Mouse (Mus musculus) macrophage (primary cell): ENCODE results near the gene Reln. TPM values are rescaled to one million over a fixed set of nuclear protein-coding genes. Genes with fewer than 3 reads are reported as not detected.

Experiments used
- H3K27ac ChIP-seq: fragments of 350-480 bp; formaldehyde crosslinking; 2 replicates; pipeline ENCODE4 v1.9.0; 2021
- H3K36me3 ChIP-seq: fragments of 350-480 bp; formaldehyde crosslinking; 2 replicates; pipeline ENCODE4 v1.9.0; 2021; ENCODE audit errors: inconsistent target
- H3K4me3 ChIP-seq: fragments of 350-480 bp; formaldehyde crosslinking; 2 replicates; pipeline ENCODE4 v1.9.0; 2021; ENCODE audit errors: inconsistent target
- H3K79me2 ChIP-seq: fragments of 350-480 bp; formaldehyde crosslinking; 2 replicates; pipeline ENCODE4 v1.9.0; 2021; ENCODE audit errors: inconsistent target
- WGBS: methylation state at CpG from one replicate; pipeline ENCODE4 v1.1.7; 2026; ENCODE audit warnings: inconsistent platforms; ENCODE audit not compliant: missing documents; 5-methylcytosine and 5-hydroxymethylcytosine counted together
- polyA plus RNA-seq: library from polyadenylated mRNA; stranded (reverse); fragments of 250-400 nt; gene quantifications from 3 replicates; pipeline ENCODE4 v1.2.4, GENCODE M21; 2018; ENCODE audit warnings: inconsistent platforms

Gene Reln
- polyA plus RNA-seq, 1 experiment from 2014 or later: not detected

- H3K27ac ChIP-seq: no peak overlapping the region
- WGBS: 92% methylated on average over 3 of the region's 3 CpGs
- no peaks in the 10 kb centered on the region for H3K79me2 ChIP-seq
- H3K36me3 ChIP-seq: no peaks in the 10 kb centered on the region
- H3K4me3 ChIP-seq: no peak overlapping the region
These were observed 434.8 kb downstream of the Reln start for GRCm38 (mm10) chr5:21909713-21910112.

GRCm38 (mm10) chr5:21901411-21901810 lies 443.1 kb downstream of the Reln start:
- WGBS: 87% methylated on average over 12 of the region's 12 CpGs
- H3K79me2 ChIP-seq: no peaks in the 10 kb centered on the region

DNA sequence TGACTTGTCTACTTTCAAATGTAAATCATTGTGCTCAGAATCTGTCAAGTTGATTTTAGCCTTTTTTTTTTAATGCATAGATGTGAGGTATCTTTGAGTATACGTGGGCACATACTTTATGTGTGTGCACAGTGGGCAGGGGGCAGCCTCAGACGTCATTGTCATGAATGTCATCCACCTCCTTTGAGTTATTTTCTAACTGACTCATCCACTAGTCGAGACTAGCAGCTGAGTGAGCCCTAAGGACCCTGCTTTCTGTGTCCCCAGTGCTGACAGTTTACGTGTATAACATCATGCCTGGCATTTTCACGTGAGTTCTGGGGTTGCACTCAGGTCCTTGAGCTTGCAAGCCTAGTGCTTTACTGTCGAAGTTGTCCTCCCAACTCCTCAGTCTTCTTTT lies 443.6 kb downstream of the Reln start:
- Histone ChIP-seq H3K79me2 (no peaks in the 10 kb centered on the region), H3K27ac (no peak overlapping the region), H3K36me3 (no peaks in the 10 kb centered on the region), H3K4me3 (no peak overlapping the region)
- WGBS: 64% methylated on average over 6 of the region's 6 CpGs

More at GRCm38 (mm10) chr5:21901411-21901810, 443.1 kb downstream of the Reln start:
- Histone ChIP-seq H3K36me3 (no peaks in the 10 kb centered on the region), H3K27ac (no peak overlapping the region), H3K4me3 (no peak overlapping the region)

DNA sequence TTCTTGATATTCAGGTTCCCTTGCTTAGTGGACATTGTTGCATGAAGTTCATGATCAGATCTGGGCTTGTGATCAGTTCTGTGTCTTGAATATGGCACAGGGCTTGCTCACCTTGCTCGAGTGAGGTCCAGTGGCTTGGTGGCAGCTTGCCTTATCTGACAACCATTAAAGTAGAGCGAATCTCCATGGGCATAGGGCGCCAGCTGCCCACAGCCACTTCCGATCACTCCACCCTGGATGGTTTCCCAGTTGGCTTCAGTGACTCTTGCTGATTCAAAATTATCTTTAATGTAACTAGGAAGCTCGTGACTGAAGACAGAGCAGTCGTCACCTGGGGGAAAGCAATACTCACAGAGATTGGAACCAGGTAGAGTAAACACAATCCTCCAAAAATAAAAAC lies 445.6 kb downstream of the Reln start:
- Histone ChIP-seq H3K4me3 (no peak overlapping the region), H3K27ac (no peak overlapping the region), H3K79me2 (no peaks in the 10 kb centered on the region), H3K36me3 (no peaks in the 10 kb centered on the region)
- 92% methylated on average over 6 of the region's 6 CpGs for WGBS

- Histone ChIP-seq H3K4me3 (no peak overlapping the region), H3K36me3 (no peaks in the 10 kb centered on the region), H3K79me2 (no peaks in the 10 kb centered on the region), H3K27ac (no peak overlapping the region)
- 88% methylated on average over 14 of the region's 14 CpGs for WGBS
These were observed 447.9 kb downstream of the Reln start for GRCm38 (mm10) chr5:21896586-21896985.

GRCm38 (mm10) chr5:21894168-21894567 lies 450.3 kb downstream of the Reln start:
- H3K27ac ChIP-seq: no peak overlapping the region
- H3K36me3 ChIP-seq: no peaks in the 10 kb centered on the region
- 86% methylated on average over 3 of the region's 3 CpGs for WGBS
- H3K4me3 ChIP-seq: no peak overlapping the region
- H3K79me2 ChIP-seq: no peaks in the 10 kb centered on the region

- 70% methylated on average over 8 of the region's 8 CpGs for WGBS
- H3K36me3 ChIP-seq: no peaks in the 10 kb centered on the region
- H3K79me2 ChIP-seq: no peaks in the 10 kb centered on the region
- no peak overlapping the region for H3K27ac ChIP-seq
- H3K4me3 ChIP-seq: no peak overlapping the region
These were observed 477.8 kb downstream of the Reln start for GRCm38 (mm10) chr5:21866750-21867149.

- Histone ChIP-seq H3K27ac (no peak overlapping the region), H3K79me2 (no peaks in the 10 kb centered on the region), H3K4me3 (no peak overlapping the region), H3K36me3 (no peaks in the 10 kb centered on the region)
- 24% methylated on average over 6 of the region's 6 CpGs for WGBS
These were observed 478.2 kb downstream of the Reln start for GRCm38 (mm10) chr5:21866311-21866712.

DNA sequence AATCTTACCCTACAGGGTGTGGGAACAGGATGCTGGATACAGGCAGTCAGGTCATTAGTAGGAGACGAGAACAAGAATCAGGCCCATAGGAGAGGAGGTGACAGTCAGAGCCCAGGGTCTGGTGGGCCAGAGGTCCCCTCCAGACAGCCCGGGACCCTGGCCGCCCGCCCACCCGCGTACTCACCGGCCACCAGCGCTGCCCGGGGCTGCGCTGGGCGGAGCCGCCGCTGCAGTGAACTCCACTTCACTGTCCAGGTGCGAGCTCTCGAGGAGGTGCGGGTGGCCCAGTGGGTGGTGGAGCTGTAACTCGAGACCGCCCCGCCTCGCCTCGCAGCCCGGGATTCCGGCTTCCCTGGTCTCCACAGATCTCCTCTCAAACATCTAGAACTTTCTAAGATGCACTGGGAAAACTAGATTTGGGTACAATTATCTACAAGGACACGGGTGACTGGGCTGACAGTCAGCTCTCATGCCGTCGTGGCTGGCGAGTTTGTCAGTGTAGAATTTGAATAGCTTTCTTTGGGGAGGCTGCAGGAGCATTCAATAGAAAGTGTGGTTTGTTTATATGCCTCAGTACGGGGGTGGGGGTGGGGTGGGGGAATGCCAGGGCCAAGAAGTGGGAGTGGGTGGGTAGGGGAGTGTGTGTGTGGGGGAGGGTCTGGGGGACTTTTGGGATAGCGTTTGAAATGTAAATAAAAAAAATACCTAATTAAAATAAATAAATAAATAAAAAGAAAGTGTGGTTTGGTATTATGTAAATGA lies 479.0 kb downstream of the Reln start, which contains the start of gene Slc26a5:
Gene Slc26a5, minus strand, starts transcription at position 259 of the 762 bp plus-strand sequence.
- WGBS: 4% methylated on average over 27 of the region's 29 CpGs
- no peak within 1 kb of the TSS for H3K4me3 ChIP-seq
- no peak within 1 kb of the TSS for H3K27ac ChIP-seq
- no peaks in the 10 kb centered on the region for H3K36me3 ChIP-seq
- H3K79me2 ChIP-seq: no peaks in the 10 kb centered on the region

GRCm38 (mm10) chr5:21858653-21859052 lies 485.8 kb downstream of the Reln start:
- no peak overlapping the region for H3K27ac ChIP-seq
- H3K4me3 ChIP-seq: no peak overlapping the region
- no peaks in the 10 kb centered on the region for H3K36me3 ChIP-seq
- 92% methylated on average over 7 of the region's 7 CpGs for WGBS
- H3K79me2 ChIP-seq: no peaks in the 10 kb centered on the region

GRCm38 (mm10) chr5:21851679-21852340 lies 492.7 kb downstream of the Reln start:
- Histone ChIP-seq H3K4me3 (no peak overlapping the region), H3K36me3 (no peaks in the 10 kb centered on the region), H3K79me2 (no peaks in the 10 kb centered on the region), H3K27ac (no peak overlapping the region)
- 77% methylated on average over 10 of the region's 10 CpGs for WGBS

GRCm38 (mm10) chr5:21847438-21847837 lies 497.1 kb downstream of the Reln start:
- WGBS: 71% methylated on average over 6 of the region's 6 CpGs
- no peaks in the 10 kb centered on the region for H3K79me2 ChIP-seq
- no peak overlapping the region for H3K4me3 ChIP-seq
- H3K27ac ChIP-seq: no peak overlapping the region
- H3K36me3 ChIP-seq: no peaks in the 10 kb centered on the region

GRCm38 (mm10) chr5:21846616-21847290 lies 497.7 kb downstream of the Reln start:
- no peaks in the 10 kb centered on the region for H3K36me3 ChIP-seq
- no peak overlapping the region for H3K4me3 ChIP-seq
- H3K27ac ChIP-seq: no peak overlapping the region
- 72% methylated on average over 19 of the region's 20 CpGs for WGBS
- no peaks in the 10 kb centered on the region for H3K79me2 ChIP-seq

- no peak overlapping the region for H3K27ac ChIP-seq
- no peaks in the 10 kb centered on the region for H3K36me3 ChIP-seq
- no peak overlapping the region for H3K4me3 ChIP-seq
- no peaks in the 10 kb centered on the region for H3K79me2 ChIP-seq
- 78% methylated on average over 4 of the region's 4 CpGs for WGBS
These were observed 499.8 kb downstream of the Reln start for GRCm38 (mm10) chr5:21844676-21845075.
